Mouse (Mus musculus) embryo, embryonic 11.5 days (tissue): ENCODE measurements at regions not wholly inside any gene's neighbourhood (a gene's known extent, or its start where the extent isn't known, plus 50 kb on each side); places are given as distances from the start of the nearest gene placed in this dataset.
A peak's percentile ranks its signal among the peaks of the same experiment; 100 is the strongest.

Source experiments
- DNase-seq: peaks from one replicate; pipeline ENCODE4 v3.0.0-alpha.2; 2012; ENCODE audit warnings: low read depth, low spot score

- DNase-seq, result no peak
These were observed 60.6 kb downstream of the Serpinb6d start for GRCm38 (mm10) chr13:33721851-33722250.

DNA sequence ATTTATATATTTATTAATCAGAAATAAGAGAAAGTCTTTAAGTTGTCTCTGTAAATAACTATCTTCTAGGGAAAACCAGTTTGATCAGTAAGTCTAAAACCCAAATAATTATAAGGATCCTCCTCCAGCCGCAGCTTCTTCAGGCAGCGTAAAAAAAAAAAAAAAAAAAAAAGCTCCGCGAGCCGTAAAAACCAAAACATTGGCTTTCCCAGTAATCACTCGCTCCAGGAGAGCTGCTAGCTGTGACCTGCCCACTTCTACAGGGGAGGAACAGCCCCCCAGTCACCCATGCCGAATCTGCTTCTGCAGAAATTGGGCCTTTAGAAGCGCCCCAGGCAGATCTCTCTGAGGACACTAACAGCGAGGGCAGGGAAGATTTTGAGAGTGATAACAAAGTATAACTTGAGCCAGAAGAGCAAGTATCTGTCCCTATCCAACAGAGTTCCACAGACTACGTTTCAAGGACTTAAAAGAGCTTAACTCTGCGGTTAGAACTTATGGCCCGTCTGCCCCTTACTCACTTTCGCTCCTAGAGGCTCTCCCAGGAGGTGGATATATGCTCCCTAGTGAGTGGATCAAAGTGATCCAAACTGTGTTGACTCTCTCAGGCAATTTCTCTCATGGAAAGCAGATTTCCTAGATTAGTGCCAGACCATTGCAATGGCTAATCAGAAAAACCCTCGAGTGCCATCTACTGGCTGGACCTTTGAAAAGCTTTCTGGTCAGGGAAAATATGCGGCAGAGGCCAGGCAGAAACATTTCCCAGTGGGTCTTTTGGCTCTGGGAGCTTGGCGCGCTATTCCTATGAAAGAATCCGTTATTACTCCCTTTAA lies 80.7 kb downstream of the Serpinb6e start:
- peak; percentile 62 for DNase-seq

- DNase-seq, result no peak
These were observed 79.8 kb downstream of the Serpinb6e start for GRCm38 (mm10) chr13:33763295-33763916.
